Mouse (Mus musculus): ENCODE measurements around the gene Cxcr2. TPM values are rescaled to one million over a fixed set of nuclear protein-coding genes. Genes with fewer than 3 reads are reported as not detected.

Gene Cxcr2
- polyA plus RNA-seq, 1 experiment from 2014 or later = 0.07 TPM

GRCm38 (mm10) chr1:74181462-74181861 is 27.7 kb downstream of the Cxcr2 start:
- Histone ChIP-seq H3K4me1 (ENCODE audit: control insufficient read depth, insufficient read depth, low read length) (no peaks in the 10 kb centered on the region), H3K36me3 (ENCODE audit: control insufficient read depth, insufficient read depth, low read length) (no peaks in the 10 kb centered on the region), H3K27ac (ENCODE audit: low read depth, low read length) (no peak overlapping the region), H3K9ac (replicated peaks; ENCODE audit: low read depth, low read length) (no peak overlapping the region), H3K9me3 (ENCODE audit: control insufficient read depth, low read length) (no peaks in the 10 kb centered on the region), H3K4me2 (ENCODE audit: low read depth, low read length) (no peak overlapping the region), H3K4me3 (ENCODE audit: low read depth, low read length) (no peak overlapping the region), H3K27me3 (ENCODE audit: control insufficient read depth, insufficient read depth, low read length) (no peaks in the 10 kb centered on the region)
- no peak for ATAC-seq (ENCODE audit: low read depth)
- 83% methylated on average over 2 of the region's 2 CpGs for WGBS

- Histone ChIP-seq H3K4me3 (ENCODE audit: low read depth, low read length) (no peak overlapping the region), H3K27ac (ENCODE audit: low read depth, low read length) (no peak overlapping the region), H3K36me3 (ENCODE audit: control insufficient read depth, insufficient read depth, low read length) (no peaks in the 10 kb centered on the region), H3K4me2 (ENCODE audit: low read depth, low read length) (no peak overlapping the region), H3K9me3 (ENCODE audit: control insufficient read depth, low read length) (no peaks in the 10 kb centered on the region), H3K9ac (replicated peaks; ENCODE audit: low read depth, low read length) (no peak overlapping the region), H3K27me3 (ENCODE audit: control insufficient read depth, insufficient read depth, low read length) (no peaks in the 10 kb centered on the region), H3K4me1 (ENCODE audit: control insufficient read depth, insufficient read depth, low read length) (no peaks in the 10 kb centered on the region)
- 65% methylated on average over 2 of the region's 2 CpGs for WGBS
- no peak for ATAC-seq (ENCODE audit: low read depth)
Observed at GRCm38 (mm10) chr1:74183006-74183405, 29.2 kb downstream of the Cxcr2 start.

GRCm38 (mm10) chr1:74190471-74190870 is 36.7 kb downstream of the Cxcr2 start:
- 94% methylated on average over 7 of the region's 7 CpGs for WGBS
- Histone ChIP-seq H3K36me3 (ENCODE audit: control insufficient read depth, insufficient read depth, low read length) (no peaks in the 10 kb centered on the region), H3K4me1 (ENCODE audit: control insufficient read depth, insufficient read depth, low read length) (no peaks in the 10 kb centered on the region), H3K4me2 (ENCODE audit: low read depth, low read length) (no peak overlapping the region), H3K9ac (replicated peaks; ENCODE audit: low read depth, low read length) (no peak overlapping the region), H3K27me3 (ENCODE audit: control insufficient read depth, insufficient read depth, low read length) (no peaks in the 10 kb centered on the region), H3K27ac (ENCODE audit: low read depth, low read length) (no peak overlapping the region), H3K4me3 (ENCODE audit: low read depth, low read length) (no peak overlapping the region), H3K9me3 (ENCODE audit: control insufficient read depth, low read length) (no peaks in the 10 kb centered on the region)
- ATAC-seq (ENCODE audit: low read depth) = no peak

DNA sequence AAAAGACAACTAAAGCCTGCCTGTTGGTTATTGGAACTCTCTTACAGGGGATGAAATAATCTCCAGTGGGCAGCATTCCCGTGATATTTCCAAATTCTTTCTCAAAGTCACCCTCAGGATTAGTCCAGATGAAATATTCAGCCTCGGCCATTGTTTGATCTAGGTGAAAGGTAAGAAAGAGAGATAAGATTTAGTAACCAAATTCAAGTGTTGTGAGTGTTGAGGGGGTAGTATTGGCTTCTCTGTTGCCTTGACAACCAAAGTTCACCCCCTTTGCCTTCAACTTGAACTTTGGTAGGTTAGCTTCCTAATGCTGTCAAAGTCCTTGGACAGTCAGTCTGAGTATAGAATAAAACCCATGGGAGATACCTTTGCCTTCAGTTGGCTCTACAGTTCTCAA is 38.9 kb downstream of the Cxcr2 start:
- no peaks in the 10 kb centered on the region for H3K9me3 ChIP-seq (ENCODE audit: control insufficient read depth, low read length)
- 85% methylated on average over 2 of the region's 2 CpGs for whole genome bisulfite sequencing
- H3K4me2 ChIP-seq (ENCODE audit: low read depth, low read length) = no peak overlapping the region
- H3K9ac ChIP-seq (replicated peaks; ENCODE audit: low read depth, low read length) = no peak overlapping the region
- H3K36me3 ChIP-seq (ENCODE audit: control insufficient read depth, insufficient read depth, low read length) = no peaks in the 10 kb centered on the region
- no peak for ATAC-seq (ENCODE audit: low read depth)
- H3K27me3 ChIP-seq (ENCODE audit: control insufficient read depth, insufficient read depth, low read length) = no peaks in the 10 kb centered on the region
- H3K4me1 ChIP-seq (ENCODE audit: control insufficient read depth, insufficient read depth, low read length) = no peaks in the 10 kb centered on the region
- no peak overlapping the region for H3K4me3 ChIP-seq (ENCODE audit: low read depth, low read length)
- no peak overlapping the region for H3K27ac ChIP-seq (ENCODE audit: low read depth, low read length)

DNA sequence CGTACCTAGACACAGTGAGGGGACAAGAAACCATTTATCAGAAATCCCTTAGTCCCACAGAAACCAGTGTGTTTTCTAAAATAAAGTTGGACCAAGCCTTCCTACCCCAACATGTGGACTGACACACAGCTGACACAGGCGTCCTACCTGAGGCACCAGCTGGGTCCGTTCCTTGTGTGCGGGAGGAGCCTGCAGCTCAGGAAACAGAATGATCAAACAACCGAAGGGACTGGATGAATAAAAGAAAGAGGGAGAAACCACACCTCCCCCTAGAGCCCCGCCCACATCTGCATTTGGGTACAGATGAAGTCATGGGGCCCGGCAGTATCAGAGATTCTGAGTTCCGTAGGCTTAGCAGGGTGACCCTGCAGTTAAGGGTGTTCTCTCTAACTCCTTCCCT is 40.7 kb downstream of the Cxcr2 start, which contains the start of gene Cxcr1:
Cxcr1 (minus strand) TSS at position 187 of the 400 bp plus-strand sequence.
- 66% methylated on average over 8 of the region's 8 CpGs for WGBS
- no peaks in the 10 kb centered on the region for H3K4me1 ChIP-seq (ENCODE audit: control insufficient read depth, insufficient read depth, low read length)
- no peak within 1 kb of the TSS for H3K27ac ChIP-seq (ENCODE audit: low read depth, low read length)
- H3K9me3 ChIP-seq (ENCODE audit: control insufficient read depth, low read length) = no peaks in the 10 kb centered on the region
- H3K36me3 ChIP-seq (ENCODE audit: control insufficient read depth, insufficient read depth, low read length) = no peaks in the 10 kb centered on the region
- H3K4me2 ChIP-seq (ENCODE audit: low read depth, low read length) = no peak within 1 kb of the TSS
- no peak within 1 kb of the TSS for H3K9ac ChIP-seq (replicated peaks; ENCODE audit: low read depth, low read length)
- H3K27me3 ChIP-seq (ENCODE audit: control insufficient read depth, insufficient read depth, low read length) = no peaks in the 10 kb centered on the region
- no peak within 1 kb of the TSS for H3K4me3 ChIP-seq (ENCODE audit: low read depth, low read length)
- no peak for ATAC-seq (ENCODE audit: low read depth)

- Histone ChIP-seq H3K9ac (replicated peaks; ENCODE audit: low read depth, low read length) (no peak overlapping the region), H3K4me3 (ENCODE audit: low read depth, low read length) (no peak overlapping the region), H3K36me3 (ENCODE audit: control insufficient read depth, insufficient read depth, low read length) (no peaks in the 10 kb centered on the region), H3K4me2 (ENCODE audit: low read depth, low read length) (no peak overlapping the region), H3K27ac (ENCODE audit: low read depth, low read length) (no peak overlapping the region), H3K9me3 (ENCODE audit: control insufficient read depth, low read length) (no peaks in the 10 kb centered on the region), H3K27me3 (ENCODE audit: control insufficient read depth, insufficient read depth, low read length) (no peaks in the 10 kb centered on the region), H3K4me1 (ENCODE audit: control insufficient read depth, insufficient read depth, low read length) (no peaks in the 10 kb centered on the region)
- no peak for ATAC-seq (ENCODE audit: low read depth)
- WGBS = 48% methylated on average over 7 of the region's 7 CpGs
Observed at GRCm38 (mm10) chr1:74195961-74196360, 42.2 kb downstream of the Cxcr2 start.

- no peaks in the 10 kb centered on the region for H3K36me3 ChIP-seq (ENCODE audit: control insufficient read depth, insufficient read depth, low read length)
- H3K4me1 ChIP-seq (ENCODE audit: control insufficient read depth, insufficient read depth, low read length) = no peaks in the 10 kb centered on the region
Observed at GRCm38 (mm10) chr1:74196621-74197419, 43.0 kb downstream of the Cxcr2 start.

GRCm38 (mm10) chr1:74197726-74198470 is 44.1 kb downstream of the Cxcr2 start:
- no peak for ATAC-seq (ENCODE audit: low read depth)
- 88% methylated on average over 12 of the region's 12 CpGs for WGBS
- Histone ChIP-seq H3K9me3 (ENCODE audit: control insufficient read depth, low read length) (no peaks in the 10 kb centered on the region), H3K9ac (replicated peaks; ENCODE audit: low read depth, low read length) (no peak overlapping the region), H3K36me3 (ENCODE audit: control insufficient read depth, insufficient read depth, low read length) (no peaks in the 10 kb centered on the region), H3K4me1 (ENCODE audit: control insufficient read depth, insufficient read depth, low read length) (no peaks in the 10 kb centered on the region), H3K4me2 (ENCODE audit: low read depth, low read length) (no peak overlapping the region), H3K27me3 (ENCODE audit: control insufficient read depth, insufficient read depth, low read length) (no peaks in the 10 kb centered on the region), H3K4me3 (ENCODE audit: low read depth, low read length) (no peak overlapping the region), H3K27ac (ENCODE audit: low read depth, low read length) (no peak overlapping the region)

More at GRCm38 (mm10) chr1:74196621-74197419, 43.0 kb downstream of the Cxcr2 start:
- no peak overlapping the region for H3K9ac ChIP-seq (replicated peaks; ENCODE audit: low read depth, low read length)
- H3K4me3 ChIP-seq (ENCODE audit: low read depth, low read length) = no peak overlapping the region
- WGBS = 85% methylated on average over 17 of the region's 17 CpGs
- ATAC-seq (ENCODE audit: low read depth) = no peak
- H3K4me2 ChIP-seq (ENCODE audit: low read depth, low read length) = no peak overlapping the region
- no peaks in the 10 kb centered on the region for H3K27me3 ChIP-seq (ENCODE audit: control insufficient read depth, insufficient read depth, low read length)
- no peak overlapping the region for H3K27ac ChIP-seq (ENCODE audit: low read depth, low read length)
- no peaks in the 10 kb centered on the region for H3K9me3 ChIP-seq (ENCODE audit: control insufficient read depth, low read length)

DNA sequence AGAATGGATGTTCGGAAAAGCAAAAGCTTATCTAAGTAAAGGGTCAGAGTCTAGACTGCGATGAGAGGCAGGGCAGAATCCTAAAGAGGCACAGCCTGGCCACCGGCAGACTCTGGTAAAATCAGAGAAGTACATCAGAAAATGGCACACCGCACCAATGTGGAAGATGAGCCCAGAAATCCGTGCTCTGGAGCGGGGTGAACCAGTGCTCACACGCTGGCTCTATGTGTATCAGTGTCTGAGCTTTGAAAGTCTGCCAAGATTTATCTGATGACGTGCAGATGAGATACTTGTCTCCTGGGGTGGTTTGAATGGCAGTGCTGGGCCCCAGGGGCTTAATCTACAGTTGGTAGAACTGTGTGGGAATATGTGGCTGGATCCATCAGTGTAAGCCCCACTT is 45.3 kb downstream of the Cxcr2 start:
- no peaks in the 10 kb centered on the region for H3K27me3 ChIP-seq (ENCODE audit: control insufficient read depth, insufficient read depth, low read length)
- no peak overlapping the region for H3K27ac ChIP-seq (ENCODE audit: low read depth, low read length)
- no peak overlapping the region for H3K9ac ChIP-seq (replicated peaks; ENCODE audit: low read depth, low read length)
- H3K4me1 ChIP-seq (ENCODE audit: control insufficient read depth, insufficient read depth, low read length) = no peaks in the 10 kb centered on the region
- WGBS = 76% methylated on average over 8 of the region's 8 CpGs
- H3K4me3 ChIP-seq (ENCODE audit: low read depth, low read length) = no peak overlapping the region
- no peaks in the 10 kb centered on the region for H3K9me3 ChIP-seq (ENCODE audit: control insufficient read depth, low read length)
- ATAC-seq (ENCODE audit: low read depth) = no peak
- H3K36me3 ChIP-seq (ENCODE audit: control insufficient read depth, insufficient read depth, low read length) = no peaks in the 10 kb centered on the region
- H3K4me2 ChIP-seq (ENCODE audit: low read depth, low read length) = no peak overlapping the region

Data from neural tube, embryonic 14.5 days (tissue).